Mouse (Mus musculus) cerebellum, postnatal 25 days (tissue): ENCODE measurements around the gene Otub1.
A peak's percentile ranks its signal among the peaks of the same experiment; 100 is the strongest.

Experiments
- DNase-seq, 2 experiments: peaks; one replicate each; pipeline ENCODE4 v3.0.0; 2021; ENCODE audit warnings: mixed read lengths in 2 of 2

Gene Otub1

GRCm38 (mm10) chr19:7205326-7205725 is 790 bp downstream of the Otub1 start:
- no peak for DNase-seq

GRCm38 (mm10) chr19:7204898-7205297 is 1.2 kb downstream of the Otub1 start:
- DNase-seq: no peak

- no peak for DNase-seq
These were observed 5.7 kb downstream of the Otub1 start for GRCm38 (mm10) chr19:7200427-7200826.

GRCm38 (mm10) chr19:7199089-7199488 is 7.0 kb downstream of the Otub1 start:
- no peak for DNase-seq

GRCm38 (mm10) chr19:7197445-7197844 is 8.7 kb downstream of the Otub1 start:
- peak in 1 of 2 experiments; percentile 36 for DNase-seq

- DNase-seq: peak in 1 of 2 experiments; percentile 38
These were observed 9.3 kb downstream of the Otub1 start for GRCm38 (mm10) chr19:7196741-7197270.

- peak; percentile 84 to 87 for DNase-seq
These were observed 10.0 kb downstream of the Otub1 start for GRCm38 (mm10) chr19:7195900-7196728.

GRCm38 (mm10) chr19:7192561-7192967 is 13.6 kb downstream of the Otub1 start:
- no peak for DNase-seq

- no peak for DNase-seq
These were observed 14.5 kb downstream of the Otub1 start for GRCm38 (mm10) chr19:7191639-7192038.

- DNase-seq: no peak
These were observed 15.1 kb downstream of the Otub1 start for GRCm38 (mm10) chr19:7190986-7191385.

- DNase-seq: no peak
These were observed 17.1 kb downstream of the Otub1 start for GRCm38 (mm10) chr19:7189026-7189425.

- no peak for DNase-seq
These were observed 19.0 kb downstream of the Otub1 start for GRCm38 (mm10) chr19:7187157-7187556.

- DNase-seq: no peak
These were observed 20.3 kb downstream of the Otub1 start for GRCm38 (mm10) chr19:7185715-7186291.

GRCm38 (mm10) chr19:7185059-7185458 is 21.1 kb downstream of the Otub1 start:
- DNase-seq: no peak

GRCm38 (mm10) chr19:7183419-7183818 is 22.7 kb downstream of the Otub1 start:
- DNase-seq: no peak

- DNase-seq: peak; percentile 78 to 86
These were observed 23.7 kb downstream of the Otub1 start for GRCm38 (mm10) chr19:7182273-7182949.

GRCm38 (mm10) chr19:7181496-7181895 is 24.6 kb downstream of the Otub1 start:
- no peak for DNase-seq

GRCm38 (mm10) chr19:7180756-7181405 is 25.2 kb downstream of the Otub1 start:
- DNase-seq: peak; percentile 66 to 74

- DNase-seq: peak; percentile 75 to 84
These were observed 27.2 kb downstream of the Otub1 start for GRCm38 (mm10) chr19:7178841-7179452.

GRCm38 (mm10) chr19:7177804-7178511 is 28.2 kb downstream of the Otub1 start:
- no peak for DNase-seq

- peak; percentile 42 to 61 for DNase-seq
These were observed 29.9 kb downstream of the Otub1 start for GRCm38 (mm10) chr19:7176041-7176696.
